Mouse (Mus musculus) layer of hippocampus, adult 11-12 months (tissue): ENCODE measurements around the gene Tns1.

ENCODE experiments used
- DNase-seq: peaks from one replicate; pipeline ENCODE4 v3.0.0; 2022; ENCODE audit warnings: low spot score

Gene Tns1

GRCm38 (mm10) chr1:74031771-74032609 is 92.3 kb downstream of the Tns1 start:
- DNase-seq: no peak

DNA sequence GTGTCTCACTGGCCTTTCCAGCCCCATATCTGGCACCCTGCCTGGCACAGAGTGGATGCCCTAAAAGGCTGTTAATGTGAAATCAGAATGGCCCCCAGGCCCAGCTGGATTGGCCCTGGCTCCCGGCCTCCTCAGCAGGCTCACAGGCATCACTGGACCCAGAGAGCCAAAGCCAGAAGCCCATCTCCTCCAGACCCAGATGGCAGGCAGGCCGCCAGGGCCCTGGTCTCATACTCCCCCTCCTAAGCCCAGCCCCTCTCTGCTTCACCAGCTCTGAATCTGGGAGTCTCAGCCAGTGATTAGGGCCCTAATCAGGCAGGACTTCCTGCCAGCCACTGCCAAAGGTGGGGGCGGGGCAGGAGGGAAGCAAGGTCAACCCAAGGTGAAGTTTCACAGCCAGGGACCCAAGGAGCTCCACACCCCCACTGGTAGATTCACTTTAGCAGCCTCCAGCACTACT is 93.3 kb downstream of the Tns1 start:
- DNase-seq: no peak

GRCm38 (mm10) chr1:74030285-74030684 is 94.0 kb downstream of the Tns1 start:
- no peak for DNase-seq

DNA sequence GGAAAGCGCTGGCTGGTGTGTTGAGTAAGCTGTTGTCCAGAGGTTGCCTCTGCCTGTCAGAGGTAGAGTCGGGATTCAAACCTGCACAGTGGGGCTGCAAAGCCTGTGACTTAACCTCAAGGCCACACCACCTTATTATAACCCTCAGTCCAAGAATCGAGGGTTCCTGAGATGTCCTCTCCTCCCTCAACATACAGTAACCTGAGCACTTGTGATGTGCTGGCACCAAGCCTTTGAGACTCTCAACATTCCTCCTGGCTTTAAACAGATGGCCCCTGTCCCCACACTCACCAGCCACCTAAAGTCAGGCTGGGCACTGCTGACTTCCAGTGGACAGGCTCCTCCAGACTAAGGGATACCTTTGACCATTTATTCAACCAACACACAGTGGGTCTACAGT is 94.6 kb downstream of the Tns1 start:
- DNase-seq: no peak

DNA sequence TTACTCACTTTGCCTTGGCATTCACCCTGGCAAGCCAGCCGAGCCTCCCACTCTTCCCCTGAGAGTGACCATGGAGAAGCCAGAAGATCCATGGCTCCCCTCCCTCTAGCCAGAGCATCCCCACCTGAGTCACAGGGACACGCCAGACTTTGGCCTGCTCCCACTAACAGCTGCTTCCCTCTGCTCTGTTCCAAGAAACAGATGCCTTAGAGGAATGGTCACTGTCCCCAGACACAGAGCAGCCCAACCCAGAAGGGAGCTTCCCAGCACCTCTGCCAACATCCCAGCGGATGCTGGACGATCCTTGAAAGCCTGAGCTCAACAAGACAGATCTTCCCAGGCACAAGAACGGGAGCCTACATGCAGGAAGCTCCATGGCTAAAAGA is 95.4 kb downstream of the Tns1 start:
- DNase-seq: no peak

GRCm38 (mm10) chr1:74028118-74028880 is 96.0 kb downstream of the Tns1 start:
- no peak for DNase-seq

GRCm38 (mm10) chr1:74027559-74028091 is 96.6 kb downstream of the Tns1 start:
- no peak for DNase-seq

DNA sequence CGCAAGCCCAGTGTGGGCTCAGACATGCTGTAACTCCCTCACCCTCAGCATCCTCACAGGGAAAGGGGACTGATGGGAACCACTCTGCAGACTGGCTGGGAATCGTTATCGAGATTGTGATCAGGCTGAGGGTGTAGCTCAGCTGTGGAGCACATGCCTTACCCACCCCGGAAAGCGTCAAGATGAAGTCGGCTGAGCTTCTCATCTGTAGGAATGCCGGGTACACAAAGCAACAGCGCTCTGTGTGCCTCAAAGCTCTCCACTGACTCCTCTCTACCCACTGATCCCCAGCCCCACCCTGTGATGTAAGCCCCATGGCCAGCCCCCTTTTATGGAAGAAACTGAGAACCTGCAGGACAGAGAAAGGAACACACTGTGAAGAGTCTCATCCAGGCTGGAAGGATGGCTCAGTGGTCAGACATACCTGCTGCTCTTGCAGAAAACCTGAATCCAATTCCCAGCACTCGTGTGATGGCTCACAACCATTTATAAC is 97.5 kb downstream of the Tns1 start:
- DNase-seq: no peak

DNA sequence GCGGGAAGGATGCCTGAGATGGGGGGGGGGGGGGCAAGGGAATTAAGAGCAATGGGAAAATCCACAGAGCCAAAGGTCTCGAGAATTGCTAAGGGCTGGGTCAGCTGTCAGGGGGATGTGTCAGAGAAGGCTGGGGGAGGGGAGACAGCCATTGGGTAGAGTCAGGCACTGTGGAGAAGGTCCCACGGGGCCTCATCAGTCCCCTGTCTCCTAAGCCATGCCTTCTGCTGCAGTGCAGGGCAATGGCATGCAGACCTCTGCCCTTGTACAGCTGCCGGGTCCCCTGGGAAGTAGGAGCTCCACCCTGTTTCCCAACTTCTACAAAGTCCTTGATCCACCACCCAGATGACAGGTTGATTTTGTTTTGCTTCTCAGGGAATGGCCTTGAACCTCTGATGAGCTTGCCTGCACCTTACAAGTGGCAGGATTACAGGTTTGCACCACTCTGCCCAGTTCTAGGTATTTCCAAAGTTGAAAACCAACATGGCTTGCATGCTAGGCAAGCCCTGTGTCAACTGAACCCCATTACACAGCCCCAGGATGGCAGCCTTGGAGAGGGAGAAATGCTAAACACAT is 98.5 kb downstream of the Tns1 start:
- DNase-seq: no peak

DNA sequence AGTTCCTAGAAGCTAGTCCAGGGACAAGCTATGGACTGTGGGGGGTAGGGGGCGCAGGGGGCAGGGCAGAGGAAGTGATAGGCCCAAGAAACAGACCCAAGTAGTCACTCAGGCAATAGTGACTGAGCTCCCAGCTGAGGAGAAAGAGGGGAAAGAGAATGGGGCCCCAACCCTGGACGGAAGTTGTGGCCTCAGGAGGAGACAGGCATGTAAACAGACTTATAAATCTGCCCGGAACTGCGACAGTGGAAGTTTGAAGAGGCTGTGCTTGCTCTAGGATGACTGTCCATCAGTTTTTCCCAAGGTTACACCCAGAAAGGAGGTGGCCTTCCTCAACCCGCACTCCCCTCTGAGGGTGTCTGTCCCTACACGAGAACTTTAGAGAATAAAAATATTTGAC is 99.0 kb downstream of the Tns1 start:
- no peak for DNase-seq

- DNase-seq: no peak
Measured at GRCm38 (mm10) chr1:74024452-74025190, 99.6 kb downstream of the Tns1 start.

DNA sequence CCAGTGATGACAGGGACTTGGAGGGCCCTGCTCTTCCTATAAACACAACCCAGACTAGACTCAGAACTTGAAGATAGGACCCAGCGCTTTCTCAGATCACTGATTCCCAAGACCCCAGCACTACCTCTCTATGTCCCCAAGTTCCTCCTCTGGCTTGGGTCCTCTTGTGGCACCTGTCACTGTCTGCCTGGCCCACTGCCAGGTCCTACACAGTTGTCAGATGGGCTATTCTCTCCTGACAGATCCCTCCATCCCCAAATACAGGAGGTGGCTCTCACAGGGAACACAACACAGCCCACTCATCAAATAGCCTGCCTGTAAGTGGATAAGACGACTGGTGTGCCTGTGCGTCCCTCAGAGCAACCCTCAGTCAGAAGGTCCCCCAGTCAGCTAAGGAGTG is 101.3 kb downstream of the Tns1 start:
- no peak for DNase-seq

GRCm38 (mm10) chr1:74022536-74022935 is 101.7 kb downstream of the Tns1 start:
- no peak for DNase-seq

GRCm38 (mm10) chr1:74020235-74020634 is 104.0 kb downstream of the Tns1 start:
- DNase-seq: no peak

DNA sequence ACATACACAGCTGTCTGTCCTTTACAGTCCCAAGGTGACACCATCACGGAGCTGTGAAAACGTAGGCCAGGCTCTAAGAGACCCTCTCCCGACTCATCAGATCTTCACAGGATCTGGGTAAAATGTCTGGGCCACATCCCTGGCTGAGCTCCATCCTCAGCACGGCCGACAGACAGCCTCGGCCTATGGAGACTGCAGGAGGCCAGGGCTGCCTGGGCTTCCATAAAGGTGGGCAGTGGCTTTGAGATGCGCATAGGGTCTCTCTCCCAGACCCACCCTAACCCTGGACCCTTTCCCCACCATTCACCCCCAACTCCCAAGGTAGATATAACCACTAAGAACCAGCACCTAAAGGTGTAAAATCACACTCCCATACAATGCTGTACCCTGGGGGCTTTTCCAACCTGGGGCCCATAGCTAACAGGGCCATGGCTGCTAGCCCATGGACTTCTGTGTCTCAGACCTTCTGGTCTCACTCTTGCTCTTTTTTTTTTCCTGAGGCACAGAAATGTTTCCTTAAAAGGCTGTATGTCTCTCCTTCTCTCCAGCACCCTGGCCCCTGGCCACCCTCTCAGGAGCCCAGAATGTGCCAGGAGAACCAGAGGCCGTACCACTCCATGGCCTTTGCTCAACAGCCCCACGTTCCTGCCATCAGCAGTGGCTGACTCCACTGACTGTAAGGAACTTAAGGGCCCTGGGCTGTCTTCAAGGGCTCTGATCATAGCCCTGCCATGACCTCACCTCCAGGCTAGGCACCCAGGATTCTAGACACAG is 106.7 kb downstream of the Tns1 start:
- DNase-seq: no peak

- DNase-seq: no peak
Measured at GRCm38 (mm10) chr1:74016618-74017017, 107.6 kb downstream of the Tns1 start.

DNA sequence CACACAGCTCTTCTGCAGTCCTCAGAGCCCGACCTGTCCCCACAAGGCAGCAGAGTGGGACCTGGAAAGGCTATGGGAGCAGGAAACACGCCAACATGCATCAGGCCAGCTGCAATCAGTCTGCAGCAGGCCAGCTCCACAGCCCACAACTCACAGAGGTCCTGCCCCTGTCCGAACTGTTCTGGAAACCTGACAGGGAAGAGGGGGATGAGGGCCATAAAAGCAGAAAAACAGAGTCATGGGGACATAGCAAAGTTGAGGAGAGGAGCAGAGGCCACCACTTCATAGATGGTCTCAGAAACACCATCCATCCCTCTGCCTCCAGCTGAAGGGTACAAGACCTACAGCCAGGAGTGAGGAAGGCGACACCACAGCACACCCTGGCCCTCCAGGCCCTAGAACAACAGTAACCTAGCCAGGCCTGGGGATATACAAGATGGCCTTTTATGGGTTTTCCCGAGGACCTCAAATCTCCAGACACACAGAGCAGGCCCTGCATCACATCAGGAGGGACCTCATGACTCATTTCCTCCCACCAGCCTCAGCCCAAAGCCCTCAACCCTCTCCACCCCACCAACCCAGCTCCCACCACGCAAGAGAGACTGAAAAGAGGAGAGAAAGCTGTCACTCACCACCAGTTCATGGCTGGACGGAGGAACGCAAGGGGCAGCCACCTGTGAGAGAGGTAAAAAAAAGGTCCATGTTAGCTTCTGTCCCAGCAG is 108.6 kb downstream of the Tns1 start:
- no peak for DNase-seq

DNA sequence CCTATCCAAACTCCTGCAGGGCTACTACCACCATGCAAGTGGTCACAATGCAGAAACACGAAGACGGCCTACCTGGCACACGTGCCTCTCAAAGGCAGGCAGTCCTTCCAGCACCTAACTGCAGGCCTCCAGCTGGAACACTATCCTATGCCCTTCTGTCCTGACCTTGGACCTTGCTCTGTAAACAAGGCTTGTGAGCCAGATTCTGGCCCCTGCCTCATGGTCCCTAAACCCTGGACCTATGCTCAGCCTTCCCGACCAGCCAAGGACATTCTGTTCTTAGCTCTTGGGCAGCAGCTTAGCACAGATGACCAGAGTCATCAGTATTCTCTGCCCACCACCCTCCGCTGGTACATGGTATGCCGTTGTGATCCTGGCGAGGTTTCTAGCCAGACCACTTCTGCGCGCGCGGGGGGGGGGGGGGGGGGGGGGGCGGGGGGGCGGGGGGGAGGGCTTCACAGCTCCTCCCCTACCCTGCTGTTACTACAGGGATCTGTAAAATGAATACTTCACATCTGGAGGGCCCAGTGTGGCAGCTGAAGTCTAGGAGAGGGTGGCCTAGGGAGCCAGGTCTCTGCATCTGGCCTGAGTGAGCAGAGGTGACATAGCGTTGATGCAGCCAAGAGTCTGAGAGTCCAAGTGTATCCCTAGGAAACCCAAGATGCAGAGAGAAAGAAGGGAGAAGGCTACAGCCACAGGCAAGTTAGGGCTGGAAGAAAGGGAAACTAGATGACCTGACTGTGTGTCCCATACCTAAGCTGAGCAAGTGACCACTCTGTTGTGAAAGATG is 109.5 kb downstream of the Tns1 start:
- no peak for DNase-seq

GRCm38 (mm10) chr1:74013296-74014031 is 110.8 kb downstream of the Tns1 start:
- no peak for DNase-seq
